Mouse (Mus musculus) left cerebral cortex, adult 8-10 months (tissue): ENCODE measurements around the gene Cdk5r2. TPM values are rescaled to one million over a fixed set of nuclear protein-coding genes. Genes with fewer than 3 reads are reported as not detected.

ENCODE experiments used
- DNase-seq, 2 experiments: peaks; one replicate each; pipeline ENCODE4 v3.0.0; 2022; ENCODE audit warnings: low spot score in 2 of 2
- microRNA-seq, 2 experiments: library from miRNA; unstranded; fragments of <30 nt; microRNA quantifications; one replicate each; pipeline ENCODE4 v1.2.0; 2022
- total RNA-seq, 4 experiments: library from RNA; stranded (reverse); gene quantifications; 2 replicates each; pipeline ENCODE4 v1.2.4; 2022

Gene Cdk5r2
- total RNA-seq, 4 experiments from 2014 or later, result 264 to 303 (median 291) TPM

- no peak for DNase-seq
Measured at GRCm38 (mm10) chr1:74891513-74891912, 36.8 kb downstream of the Cdk5r2 start.

DNA sequence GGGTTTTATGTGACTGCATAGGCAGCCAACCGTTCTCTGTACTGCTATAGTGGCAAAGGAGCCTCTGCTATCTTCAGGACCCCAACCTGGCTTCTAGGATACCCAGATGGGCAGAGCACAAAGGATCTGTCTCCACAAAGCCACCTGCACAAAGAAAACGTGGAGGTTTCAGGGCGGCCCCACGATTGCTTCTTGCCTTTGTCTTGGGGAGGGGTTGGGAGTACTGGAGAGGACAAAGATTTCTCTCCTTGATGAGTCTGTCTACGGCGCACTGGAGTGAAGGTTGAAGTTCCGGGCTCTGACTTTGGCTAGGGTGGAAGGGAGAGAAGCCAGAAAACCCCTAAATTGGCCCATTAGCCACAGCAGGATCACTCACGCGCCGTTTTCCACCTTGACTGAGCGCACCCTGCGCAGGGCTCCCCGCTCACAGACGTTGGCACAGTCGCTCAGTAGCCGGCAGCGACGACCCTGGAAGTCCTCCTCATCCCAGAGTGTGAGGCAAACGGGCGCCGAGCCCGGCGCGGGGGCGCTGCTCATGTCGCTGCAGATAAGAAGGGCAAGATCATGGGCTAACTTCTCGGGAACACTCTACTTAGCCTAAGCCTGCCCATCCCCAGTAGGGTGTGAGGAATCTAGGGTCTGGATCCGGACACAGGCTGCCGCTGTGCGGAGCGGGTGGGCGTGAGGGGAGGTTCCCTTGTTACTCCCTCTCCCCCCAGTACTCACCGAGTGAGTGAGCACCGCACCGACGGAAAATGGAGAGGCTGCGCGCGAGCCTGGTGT, 37.8 kb downstream of the Cdk5r2 start:
- DNase-seq, result no peak

GRCm38 (mm10) chr1:74893134-74893855, 38.6 kb downstream of the Cdk5r2 start, which contains the start of gene Cryba2:
Gene Cryba2, minus strand, starts transcription at chr1:74893143.
- no peak for DNase-seq

DNA sequence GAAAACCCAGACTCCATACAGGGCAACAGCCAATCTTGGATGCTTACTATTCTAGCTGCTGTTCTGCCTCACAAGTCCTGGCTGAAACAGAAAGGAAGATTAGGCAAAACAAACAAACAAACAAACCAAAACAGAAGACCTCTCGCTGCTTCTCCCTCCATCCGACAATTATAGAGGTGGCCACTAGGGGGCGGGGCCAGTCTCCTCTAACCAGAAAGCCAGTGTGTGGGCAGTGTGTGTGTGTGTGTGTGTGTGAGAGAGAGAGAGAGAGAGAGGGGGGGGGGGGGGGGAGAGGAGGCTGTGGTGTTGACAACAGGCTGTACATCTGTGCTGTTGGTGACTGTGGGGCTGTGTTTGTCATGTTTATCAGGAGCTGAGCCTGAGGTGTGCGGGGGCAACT, 40.2 kb downstream of the Cdk5r2 start:
- DNase-seq, result no peak

DNA sequence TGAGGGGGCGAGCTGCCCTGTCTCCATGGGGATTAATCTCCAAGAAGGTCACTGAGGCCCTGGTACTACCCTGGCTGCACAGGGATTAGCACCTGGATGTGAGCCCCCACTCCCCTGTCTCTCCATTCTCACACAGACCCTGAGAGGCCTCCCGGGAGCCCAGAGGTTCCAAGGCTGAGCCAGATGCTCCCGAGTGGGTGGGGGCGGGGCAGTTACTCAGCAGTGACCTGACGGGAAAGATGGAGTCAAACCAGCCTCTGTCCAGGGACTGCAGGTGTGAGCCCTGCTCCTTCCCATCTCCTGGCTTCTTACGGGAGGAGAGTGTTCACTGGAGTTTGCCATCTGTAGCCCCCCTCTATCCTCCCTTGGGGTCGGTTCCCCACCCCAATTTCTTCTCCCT, 43.2 kb downstream of the Cdk5r2 start:
- DNase-seq, result no peak

GRCm38 (mm10) chr1:74898656-74899431, 44.1 kb downstream of the Cdk5r2 start:
- no peak for DNase-seq

DNA sequence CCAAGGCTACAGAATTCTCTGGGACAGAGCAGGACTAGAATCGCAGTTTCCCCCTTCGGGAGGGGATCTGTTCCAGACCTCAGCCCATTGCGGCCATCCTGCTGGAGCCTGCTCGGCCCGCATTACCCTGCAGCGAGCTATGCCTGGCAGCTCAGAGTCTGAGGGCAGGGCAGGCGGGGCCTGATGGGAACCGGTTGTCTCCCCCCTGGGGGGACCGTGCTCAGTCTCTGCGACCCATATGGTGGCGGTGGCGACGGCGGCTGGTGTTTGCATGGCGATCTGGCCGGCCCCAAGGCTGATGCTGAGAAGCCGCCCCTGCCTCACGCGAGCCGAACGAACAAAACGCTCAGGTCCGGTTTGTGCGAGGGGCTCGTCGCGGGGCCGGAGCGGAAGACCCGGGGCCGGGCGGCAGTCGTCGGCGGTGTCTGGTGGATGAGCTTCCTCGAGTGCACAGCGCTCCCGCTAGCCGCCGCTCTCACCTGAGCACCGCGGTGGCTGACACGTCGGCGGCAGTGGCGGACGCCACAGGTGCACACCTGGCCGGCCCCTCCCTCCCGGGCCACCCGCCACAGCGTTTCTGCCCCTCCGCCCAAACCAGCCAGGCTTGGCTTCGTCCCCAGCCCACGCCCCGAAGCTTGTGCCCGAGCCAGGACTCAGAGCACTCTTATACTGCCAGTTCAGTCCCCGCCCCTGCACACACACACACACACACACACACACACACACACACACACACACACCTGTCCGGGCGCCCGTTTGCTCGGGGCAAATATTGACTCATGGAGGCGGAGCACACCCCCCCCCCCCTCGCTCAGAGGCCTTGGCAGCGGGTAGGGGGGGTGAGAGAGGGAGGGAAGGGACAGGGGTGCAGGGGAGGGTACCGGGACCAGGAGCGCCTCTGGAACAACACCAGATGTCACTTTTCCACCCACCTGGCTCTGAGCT, 45.9 kb downstream of the Cdk5r2 start:
- no peak for DNase-seq

GRCm38 (mm10) chr1:74901686-74902085, 47.0 kb downstream of the Cdk5r2 start:
- peak in 1 of 2 experiments; percentile 55 for DNase-seq

DNA sequence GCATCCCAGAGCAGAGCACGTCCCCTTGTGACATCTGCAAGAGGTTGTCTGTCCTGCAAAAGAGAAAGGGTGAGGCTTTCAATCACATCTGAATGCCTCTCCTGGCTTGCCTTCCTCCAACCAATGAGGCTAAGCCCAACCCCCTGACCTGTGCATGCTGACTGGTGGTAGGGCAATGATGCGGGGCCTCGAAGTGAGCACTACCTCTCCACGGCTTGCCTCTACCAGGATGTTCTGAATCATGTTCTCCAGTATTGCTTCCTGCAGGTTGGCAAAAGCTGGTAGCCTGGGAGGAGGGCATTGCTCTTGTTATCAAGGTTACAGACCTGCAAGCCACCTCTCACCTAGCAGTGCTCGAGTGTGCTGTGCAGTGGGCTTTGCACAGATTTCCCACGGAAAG, 47.5 kb downstream of the Cdk5r2 start:
- no peak for DNase-seq

Small RNAs within 50 kb of the gene (microRNA-seq; reads per million reads assigned to microRNA genes)
- gene Mir375, result 506 to 520 reads per million in 2 experiments

Other genes with a start within 250 kb of the Cdk5r2 start
- 10 to 100 TPM; 19.3 to 22.4 (median 20.5) TPM for gene Ttll4, start 193.2 kb upstream of the Cdk5r2 start, total RNA-seq
- gene Cyp27a1, start 141.4 kb upstream of the Cdk5r2 start, total RNA-seq, result 1 to 10 TPM; 6.5 to 8.5 (median 7.8) TPM
- under 1 TPM; 0.13 to 0.64 (median 0.48) TPM for gene Prkag3, start 105.7 kb upstream of the Cdk5r2 start, total RNA-seq
- 1 to 10 TPM; 2.4 to 3.7 (median 2.5) TPM for gene Wnt6, start 83.0 kb upstream of the Cdk5r2 start, total RNA-seq
- 10 to 100 TPM; 11.0 to 11.8 (median 11.2) TPM for gene Wnt10a, start 63.4 kb upstream of the Cdk5r2 start, total RNA-seq
- under 1 TPM in 1 of 4 experiments, not detected in 3; 0.37 TPM for gene Fev, start 30.5 kb downstream of the Cdk5r2 start, total RNA-seq
- under 1 TPM in 1 of 4 experiments, not detected in 3; 0.58 TPM for gene Cryba2, start 38.2 kb downstream of the Cdk5r2 start, total RNA-seq
- gene Cfap65, start 80.7 kb downstream of the Cdk5r2 start, total RNA-seq, result 1 to 10 TPM; 2.6 to 4.8 (median 3.8) TPM
- gene Ihh, start 96.7 kb downstream of the Cdk5r2 start, total RNA-seq, result under 1 TPM; 0.19 to 0.49 (median 0.27) TPM